Mouse (Mus musculus): Measurements from ENCODE around the gene Zfp821. TPM values are rescaled to one million over a fixed set of nuclear protein-coding genes. Genes with fewer than 3 reads are reported as not detected.

Gene Zfp821
- polyA plus RNA-seq, 1 experiment from 2014 or later, result 20.1 TPM

DNA sequence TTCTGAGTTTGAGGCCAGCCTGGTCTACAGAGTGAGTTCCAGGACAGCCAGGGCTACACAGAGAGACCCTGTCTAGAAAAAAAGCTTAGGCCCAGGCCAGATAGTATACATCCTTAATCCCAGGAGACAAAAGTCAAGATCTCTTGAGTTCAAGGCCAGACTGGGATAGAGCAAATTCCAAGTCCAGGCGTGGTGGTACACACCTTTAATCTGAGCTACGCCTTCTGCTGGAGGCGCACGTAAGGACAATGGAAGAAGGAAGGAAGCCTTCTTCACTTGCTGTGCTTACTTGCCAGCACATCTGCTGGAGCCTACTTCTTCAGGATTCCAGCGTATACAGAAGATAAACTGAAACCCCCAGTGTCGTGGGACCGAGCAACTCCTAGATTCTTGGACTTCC lies 54.1 kb downstream of the Zfp821 start:
- H3K9me3 ChIP-seq (ENCODE audit: control insufficient read depth, low read length), result peaks cover 11% of the 10 kb centered on the region; the same call in 1 of the 2 replicates
- H3K36me3 ChIP-seq (ENCODE audit: control insufficient read depth, insufficient read depth, low read length), result no peaks in the 10 kb centered on the region
- no peak for ATAC-seq (ENCODE audit: low read depth)
- H3K27me3 ChIP-seq (ENCODE audit: control insufficient read depth, insufficient read depth, low read depth, low read length), result no peaks in the 10 kb centered on the region
- no peaks in the 10 kb centered on the region for H3K4me1 ChIP-seq (replicated peaks; ENCODE audit: control insufficient read depth, insufficient read depth, low read length)
- H3K4me3 ChIP-seq (ENCODE audit: low read length), result no peak overlapping the region
- H3K9ac ChIP-seq (ENCODE audit: low read length), result no peak overlapping the region
- H3K27ac ChIP-seq (ENCODE audit: low read length), result no peak overlapping the region
- WGBS, result 83% methylated on average over 7 of the region's 7 CpGs
- H3K4me2 ChIP-seq (ENCODE audit: low read depth, low read length), result no peak overlapping the region

DNA sequence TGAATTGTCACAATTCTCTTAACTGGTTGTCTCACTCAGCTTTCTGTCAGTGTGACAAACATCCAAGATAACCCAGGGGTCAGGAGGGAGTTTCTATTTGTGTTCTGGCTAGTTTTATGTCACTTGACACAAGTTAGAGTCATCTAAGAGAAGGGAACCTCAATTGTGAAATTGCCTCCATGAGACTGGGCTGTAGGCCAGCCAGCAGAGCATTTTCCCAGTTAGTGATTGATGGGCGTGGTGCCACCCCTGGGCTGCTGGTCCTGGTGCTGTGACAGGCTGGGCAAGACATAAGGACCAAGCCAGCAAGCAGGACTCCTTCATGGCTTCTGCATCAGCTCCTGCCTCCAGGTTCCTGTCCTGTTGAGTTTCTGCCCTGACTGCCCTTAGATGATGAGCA lies 54.9 kb downstream of the Zfp821 start:
- Histone ChIP-seq H3K27ac (ENCODE audit: low read length) (no peak overlapping the region), H3K4me2 (ENCODE audit: low read depth, low read length) (no peak overlapping the region), H3K27me3 (ENCODE audit: control insufficient read depth, insufficient read depth, low read depth, low read length) (no peaks in the 10 kb centered on the region), H3K4me1 (replicated peaks; ENCODE audit: control insufficient read depth, insufficient read depth, low read length) (no peaks in the 10 kb centered on the region), H3K9ac (ENCODE audit: low read length) (no peak overlapping the region), H3K4me3 (ENCODE audit: low read length) (no peak overlapping the region), H3K9me3 (ENCODE audit: control insufficient read depth, low read length) (peaks cover 8% of the 10 kb centered on the region; the same call in 1 of the 2 replicates), H3K36me3 (ENCODE audit: control insufficient read depth, insufficient read depth, low read length) (no peaks in the 10 kb centered on the region)
- 44% methylated on average over 1 of the region's 1 CpGs for WGBS
- no peak for ATAC-seq (ENCODE audit: low read depth)

DNA sequence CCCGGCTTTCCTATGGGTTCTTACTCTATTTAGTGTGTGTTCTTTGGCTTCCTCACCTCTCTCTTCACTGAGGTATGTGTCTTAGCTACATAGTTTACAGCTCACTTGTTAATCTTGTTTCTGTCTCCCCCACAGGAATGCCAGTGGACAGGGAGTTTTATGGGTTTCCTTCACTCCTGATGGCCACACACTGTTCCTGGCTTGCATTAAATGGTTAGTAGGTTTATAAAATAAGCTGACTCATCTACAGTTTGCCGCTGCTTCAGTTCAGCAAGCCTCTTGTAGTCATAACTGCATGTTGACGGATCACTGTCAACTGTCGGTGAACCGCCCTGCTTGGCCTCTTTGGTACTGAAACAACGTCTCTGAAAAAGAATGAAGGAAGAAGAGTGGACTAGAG lies 58.7 kb downstream of the Zfp821 start:
- H3K4me1 ChIP-seq (replicated peaks; ENCODE audit: control insufficient read depth, insufficient read depth, low read length), result no peaks in the 10 kb centered on the region
- H3K4me2 ChIP-seq (ENCODE audit: low read depth, low read length), result no peak overlapping the region
- WGBS, result 84% methylated on average over 6 of the region's 6 CpGs
- peaks cover 8% of the 10 kb centered on the region; the same call in 1 of the 2 replicates for H3K9me3 ChIP-seq (ENCODE audit: control insufficient read depth, low read length)
- H3K27me3 ChIP-seq (ENCODE audit: control insufficient read depth, insufficient read depth, low read depth, low read length), result no peaks in the 10 kb centered on the region
- H3K36me3 ChIP-seq (ENCODE audit: control insufficient read depth, insufficient read depth, low read length), result no peaks in the 10 kb centered on the region
- H3K27ac ChIP-seq (ENCODE audit: low read length), result no peak overlapping the region
- ATAC-seq (ENCODE audit: low read depth), result no peak
- no peak overlapping the region for H3K4me3 ChIP-seq (ENCODE audit: low read length)
- H3K9ac ChIP-seq (ENCODE audit: low read length), result no peak overlapping the region

DNA sequence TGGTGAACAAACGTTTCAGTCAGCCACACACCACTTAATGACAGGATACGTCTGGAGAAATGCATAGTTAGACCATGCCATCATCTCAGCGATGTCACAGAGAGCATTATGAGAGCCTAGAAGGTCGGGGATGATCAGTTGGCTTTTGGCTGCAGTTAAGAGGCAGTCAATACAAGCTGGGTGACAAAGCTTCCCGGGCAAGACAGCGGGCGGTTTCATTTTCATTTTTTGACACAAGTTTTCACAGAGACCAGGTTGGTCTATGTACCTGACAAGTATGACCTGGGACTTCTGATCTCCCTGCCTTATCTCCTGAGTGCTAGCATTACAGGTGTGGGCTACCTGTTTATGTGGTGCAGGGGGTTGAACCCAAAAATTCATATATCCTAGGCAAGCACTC lies 60.7 kb downstream of the Zfp821 start:
- H3K4me1 ChIP-seq (replicated peaks; ENCODE audit: control insufficient read depth, insufficient read depth, low read length), result no peaks in the 10 kb centered on the region
- peaks cover 8% of the 10 kb centered on the region; the same call in 1 of the 2 replicates for H3K9me3 ChIP-seq (ENCODE audit: control insufficient read depth, low read length)
- ATAC-seq (ENCODE audit: low read depth), result no peak
- no peak overlapping the region for H3K27ac ChIP-seq (ENCODE audit: low read length)
- H3K36me3 ChIP-seq (ENCODE audit: control insufficient read depth, insufficient read depth, low read length), result no peaks in the 10 kb centered on the region
- no peaks in the 10 kb centered on the region for H3K27me3 ChIP-seq (ENCODE audit: control insufficient read depth, insufficient read depth, low read depth, low read length)
- no peak overlapping the region for H3K4me2 ChIP-seq (ENCODE audit: low read depth, low read length)
- WGBS, result 59% methylated on average over 7 of the region's 7 CpGs
- no peak overlapping the region for H3K9ac ChIP-seq (ENCODE audit: low read length)
- no peak overlapping the region for H3K4me3 ChIP-seq (ENCODE audit: low read length)

DNA sequence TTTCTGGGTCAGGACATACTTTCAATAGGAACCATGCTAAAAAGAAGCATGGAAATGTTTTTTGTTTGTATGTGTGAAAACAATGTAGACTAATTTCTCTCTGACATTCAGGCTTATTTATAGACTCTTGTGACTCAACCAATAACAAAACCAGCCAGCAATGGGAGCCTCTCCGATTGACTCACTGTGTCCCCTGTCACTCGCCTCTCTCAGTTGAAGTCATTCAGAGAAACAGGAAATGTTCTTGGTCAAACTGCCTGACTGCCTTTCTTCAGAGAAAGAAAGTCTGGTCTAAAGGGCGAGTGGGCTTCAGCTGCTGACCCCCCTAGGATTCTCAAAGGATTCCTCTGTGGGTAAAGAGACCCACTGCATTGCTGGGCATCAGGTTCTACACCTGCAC lies 67.8 kb downstream of the Zfp821 start:
- Histone ChIP-seq H3K36me3 (ENCODE audit: control insufficient read depth, insufficient read depth, low read length) (no peaks in the 10 kb centered on the region), H3K27ac (ENCODE audit: low read length) (no peak overlapping the region), H3K4me1 (replicated peaks; ENCODE audit: control insufficient read depth, insufficient read depth, low read length) (no peaks in the 10 kb centered on the region), H3K4me2 (ENCODE audit: low read depth, low read length) (no peak overlapping the region), H3K27me3 (ENCODE audit: control insufficient read depth, insufficient read depth, low read depth, low read length) (no peaks in the 10 kb centered on the region; the same call in 1 of the 2 replicates), H3K9ac (ENCODE audit: low read length) (no peak overlapping the region), H3K4me3 (ENCODE audit: low read length) (no peak overlapping the region), H3K9me3 (ENCODE audit: control insufficient read depth, low read length) (no peaks in the 10 kb centered on the region)
- 34% methylated on average over 3 of the region's 3 CpGs for WGBS
- no peak for ATAC-seq (ENCODE audit: low read depth)

Other genes starting within 250 kb of the Zfp821 start
- not detected in 2 replicates for gene Pmfbp1, start 211.5 kb upstream of the Zfp821 start, polyA plus RNA-seq (2015; fragmentation: Nextera tagmentation; extraction: Ambion mirVana)
- 23.9 and 25.3 TPM in 2 replicates for gene Dhx38, start 139.7 kb upstream of the Zfp821 start, polyA plus RNA-seq (2015; fragmentation: Nextera tagmentation; extraction: Ambion mirVana)
- gene Txnl4b, start 139.7 kb upstream of the Zfp821 start, polyA plus RNA-seq (2015; fragmentation: Nextera tagmentation; extraction: Ambion mirVana), result 26.0 and 29.6 TPM in 2 replicates
- gene Hp, start 126.4 kb upstream of the Zfp821 start, polyA plus RNA-seq (2015; fragmentation: Nextera tagmentation; extraction: Ambion mirVana), result 62.6 and 90.4 TPM in 2 replicates
- 40.9 and 42.1 TPM in 2 replicates for gene Dhodh, start 96.9 kb upstream of the Zfp821 start, polyA plus RNA-seq (2015; fragmentation: Nextera tagmentation; extraction: Ambion mirVana)
- 0.08 TPM in 1 of 2 replicates, not detected in the other for gene Pkd1l3, start 91.0 kb upstream of the Zfp821 start, polyA plus RNA-seq (2015; fragmentation: Nextera tagmentation; extraction: Ambion mirVana)
- gene Ist1, start 12.3 kb upstream of the Zfp821 start, polyA plus RNA-seq (2015; fragmentation: Nextera tagmentation; extraction: Ambion mirVana), result 144 and 145 TPM in 2 replicates
- 7.6 and 7.7 TPM in 2 replicates for gene Atxn1l, start 32.2 kb downstream of the Zfp821 start, polyA plus RNA-seq (2015; fragmentation: Nextera tagmentation; extraction: Ambion mirVana)
- 41.8 and 46.6 TPM in 2 replicates for gene Ap1g1, start 73.0 kb downstream of the Zfp821 start, polyA plus RNA-seq (2015; fragmentation: Nextera tagmentation; extraction: Ambion mirVana)
- gene Phlpp2, start 163.0 kb downstream of the Zfp821 start, polyA plus RNA-seq (2015; fragmentation: Nextera tagmentation; extraction: Ambion mirVana), result 2.2 and 2.7 TPM in 2 replicates

All from lung, embryonic 16.5 days (tissue).